16 mouse cellular contexts compared by ENCODE assay signal in the genomic region with DNA sequence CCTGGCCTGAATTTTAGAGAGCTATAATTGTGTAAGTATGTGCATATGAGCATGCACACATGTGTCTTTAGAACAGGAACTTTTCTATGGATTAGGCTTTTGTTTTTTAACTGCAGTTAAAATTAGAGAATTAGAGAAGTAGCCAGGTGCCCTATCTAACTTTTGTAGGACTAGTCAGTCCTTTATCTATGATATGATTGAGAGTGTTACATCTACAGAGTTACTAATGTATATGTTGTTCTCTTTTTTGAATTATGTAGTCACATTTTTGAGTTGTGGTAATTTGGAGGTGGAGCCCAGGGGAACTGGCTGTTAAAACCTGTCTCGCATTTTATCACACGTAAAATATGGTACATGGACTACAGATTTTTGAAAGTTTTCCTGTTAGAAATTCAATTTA.
DNase-seq lines count a peak whose midpoint lies in the region; TF ChIP-seq lines count a peak whose summit lies in the region.
"Had no signal": no experiment of that assay in that cellular context is flagged by ENCODE, and none has a peak within 500 bp of the region (broad histone marks: within the 10 kb centered on the region; RNA-seq: fewer than 3 reads in every experiment).

No protein-coding gene starts in this region.

- peaks cover 0 to 11% of the 10 kb centered on the region in 2 experiments; a peak in 2 of 4 replicates for H3K36me3 ChIP-seq in MEL (ENCODE audit: control insufficient read depth in 1 of 2, insufficient read depth in 2 of 2, low read length in 2 of 2)
- H3K36me3 ChIP-seq: G1E had no signal

- no peak for TF ChIP-seq RAD21 in MEL (IDR thresholded peaks at IDR 0.05; ENCODE audit: low read depth, low read length)

- H3K9ac ChIP-seq in MEL (ENCODE audit: control insufficient read depth, low read depth, low read length, poor library complexity, severe bottlenecking) = no peak overlapping the region

- no peak for TF ChIP-seq CTCF in MEL (IDR thresholded peaks at IDR 0.05 in 2 of 3, conservative IDR thresholded peaks at IDR 0.05 in 1 of 3; ENCODE audit: control insufficient read depth in 1 of 3, insufficient read depth in 1 of 3, low read depth in 2 of 3, low read length in 3 of 3, poor library complexity in 1 of 3, severe bottlenecking in 1 of 3)

- no peaks in the 10 kb centered on the region for H3K27me3 ChIP-seq in MEL (ENCODE audit: control insufficient read depth in 1 of 2, insufficient read depth in 2 of 2, low read length in 2 of 2)
- H3K27me3 ChIP-seq: CH12.LX had no signal

- H3K4me3 ChIP-seq in MEL (ENCODE audit: control insufficient read depth in 1 of 2, insufficient read depth in 1 of 2, low read depth in 2 of 2, low read length in 2 of 2) = no peak overlapping the region

- peaks cover 7 to 8% of the 10 kb centered on the region in 2 experiments; a peak in 3 of 4 replicates for H3K4me1 ChIP-seq in MEL (ENCODE audit: control insufficient read depth in 1 of 2, insufficient read depth in 2 of 2, low read length in 2 of 2)

- peak overlapping the region; percentile 39; the same call in 1 of the 2 replicates for H3K27ac ChIP-seq in MEL (ENCODE audit: control insufficient read depth, low read depth, low read length)

- DNase-seq in MEL (ENCODE audit: low read depth, low spot score) = peak; percentile 59
- no peak for DNase-seq in ovary, postnatal 36 days (ENCODE audit: low spot score)
- DNase-seq: adrenal gland, adult 2 months; adrenal gland, adult 8-10 months; adrenal gland, postnatal 10 days; adrenal gland, postnatal 14 days; adrenal gland, postnatal 25 days; adrenal gland, postnatal 36 days; B cell, adult 2 months; cerebellum, adult 11 months; cerebellum, adult 11-12 months; cerebellum, adult 18-20 months; cerebellum, adult 2 months; cerebellum, adult 8-10 months had no signal

- no peaks in the 10 kb centered on the region for H3K79me2 ChIP-seq in MEL (ENCODE audit: control insufficient read depth, insufficient read depth, low read length, poor library complexity)

- TF ChIP-seq EP300 in MEL (IDR thresholded peaks at IDR 0.05; ENCODE audit: low read depth in 1 of 2, low read length in 2 of 2) = peak; percentile 69 to 71

- no peak for TF ChIP-seq POLR2A in MEL (IDR thresholded peaks at IDR 0.05; ENCODE audit: control insufficient read depth in 1 of 2, insufficient read depth in 1 of 2, low read depth in 1 of 2, low read length in 2 of 2, poor library complexity in 1 of 2)

- H3K9me3 ChIP-seq in MEL (replicated peaks; ENCODE audit: insufficient read depth, low read length) = no peaks in the 10 kb centered on the region
- H3K9me3 ChIP-seq: G1E had no signal

TF ChIP-seq in MEL, 35 proteins besides CTCF, POLR2A, EP300 and RAD21:
- TF ChIP-seq MAX (IDR thresholded peaks at IDR 0.05; ENCODE audit: low read length) (no peak), GATA1 (IDR thresholded peaks at IDR 0.05; ENCODE audit: low read depth, low read length) (peak; percentile 74), GABPA (IDR thresholded peaks at IDR 0.05; ENCODE audit: low read depth, low read length) (no peak), ZKSCAN1 (IDR thresholded peaks at IDR 0.05; ENCODE audit: low read depth, low read length) (no peak), KAT2A (conservative IDR thresholded peaks at IDR 0.05; ENCODE audit: low read depth, low read length) (no peak), TAL1 (IDR thresholded peaks at IDR 0.05; ENCODE audit: low read length) (no peak), MXI1 (IDR thresholded peaks at IDR 0.05; ENCODE audit: low read depth, low read length) (0 out of 2 replicates have a peak, but pooled peaks have one; percentile 26), HCFC1 (IDR thresholded peaks at IDR 0.05; ENCODE audit: low read depth, low read length) (no peak), MYC (IDR thresholded peaks at IDR 0.05; ENCODE audit: low read depth, low read length) (0 out of 2 replicates have a peak, but pooled peaks have one; percentile 25), SMC3 (IDR thresholded peaks at IDR 0.05; ENCODE audit: low read depth, low read length) (no peak), JUND (IDR thresholded peaks at IDR 0.05; ENCODE audit: low read depth, low read length) (no peak), SIN3A (IDR thresholded peaks at IDR 0.05; ENCODE audit: low read length) (peak; percentile 37; the same call in 1 of the 2 replicates), MEF2A (IDR thresholded peaks at IDR 0.05; ENCODE audit: extremely low read depth, insufficient replicate concordance, low read depth, low read length, poor library complexity, severe bottlenecking) (no peak), UBTF (IDR thresholded peaks at IDR 0.05; ENCODE audit: borderline replicate concordance, insufficient read depth, low read depth, low read length) (no peak), MYB (IDR thresholded peaks at IDR 0.05; ENCODE audit: low read depth, low read length) (no peak), ETS1 (IDR thresholded peaks at IDR 0.05; ENCODE audit: low read depth, low read length) (peak; percentile 73), USF1 (IDR thresholded peaks at IDR 0.05; ENCODE audit: low read depth, low read length) (no peak), RCOR1 (IDR thresholded peaks at IDR 0.05; ENCODE audit: low read depth, low read length) (0 out of 2 replicates have a peak, but pooled peaks have one; percentile 56), POLR2AphosphoS5 (IDR thresholded peaks at IDR 0.05; ENCODE audit: borderline replicate concordance, low read depth, low read length) (no peak), TCF12 (IDR thresholded peaks at IDR 0.05; ENCODE audit: low read depth, low read length) (peak; percentile 58), NRF1 (IDR thresholded peaks at IDR 0.05; ENCODE audit: insufficient read depth, low read depth, low read length, poor library complexity, severe bottlenecking) (no peak), ZC3H11A (IDR thresholded peaks at IDR 0.05; ENCODE audit: low read depth, low read length) (no peak), CHD2 (IDR thresholded peaks at IDR 0.05; ENCODE audit: low read length) (no peak), ZMIZ1 (IDR thresholded peaks at IDR 0.05; ENCODE audit: low read depth, low read length) (0 out of 2 replicates have a peak, but pooled peaks have one; percentile 28), MAFK (IDR thresholded peaks at IDR 0.05; ENCODE audit: borderline replicate concordance, low read depth, low read length) (no peak), CHD1 (IDR thresholded peaks at IDR 0.05; ENCODE audit: low read depth, low read length) (no peak), MAZ (IDR thresholded peaks at IDR 0.05; ENCODE audit: low read depth, low read length) (no peak), BHLHE40 (IDR thresholded peaks at IDR 0.05; ENCODE audit: borderline replicate concordance, low read depth, low read length) (no peak), POLR2AphosphoS2 (IDR thresholded peaks at IDR 0.05; ENCODE audit: low read length) (no peak), USF2 (IDR thresholded peaks at IDR 0.05; ENCODE audit: borderline replicate concordance in 1 of 2, insufficient read depth in 1 of 2, low read depth in 1 of 2, low read length in 2 of 2) (no peak)
